Mouse (Mus musculus): ENCODE results near the gene Myo18a. TPM values are rescaled to one million over a fixed set of nuclear protein-coding genes. Genes with fewer than 3 reads are reported as not detected.

Myo18a gene
- total RNA-seq, 2 experiments from 2014 or later, result 273 to 280 TPM

DNA sequence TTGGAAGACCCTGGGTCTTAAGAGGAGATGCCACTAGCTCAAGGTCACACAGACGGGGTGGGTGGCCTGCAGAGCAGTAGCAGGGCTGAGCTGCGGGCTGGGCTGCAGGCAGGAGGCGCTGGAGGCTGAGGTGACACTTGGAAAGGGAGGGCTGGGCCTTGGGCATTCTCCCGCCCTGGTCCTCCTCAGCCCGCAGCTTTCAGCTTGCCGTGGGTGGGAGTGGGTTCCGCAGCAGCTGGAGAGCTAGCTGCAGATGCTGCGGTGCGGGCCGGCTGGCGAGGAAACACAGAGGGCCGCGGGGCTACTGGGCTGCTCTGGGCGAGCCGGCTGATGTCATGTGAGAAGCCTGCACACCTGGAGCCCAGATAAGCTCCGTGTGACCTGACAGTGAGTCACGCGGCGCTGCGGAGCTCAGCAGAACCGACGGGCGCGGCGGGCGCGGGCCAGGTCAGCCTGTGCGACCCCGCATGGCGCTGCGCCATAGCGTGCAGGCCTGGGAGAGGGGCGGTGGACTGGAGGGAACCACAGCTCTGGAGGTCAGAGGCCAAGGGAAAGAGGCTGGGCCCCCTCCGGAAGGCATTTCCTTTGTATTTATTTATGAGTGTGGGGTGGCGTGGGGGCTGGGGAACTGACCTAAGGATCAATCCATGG lies 3.4 kb downstream of the Myo18a start:
- intact Hi-C loops (cut with DNase I), result no loop called here
- no peak for DNase-seq (ENCODE audit: low spot score)

DNA sequence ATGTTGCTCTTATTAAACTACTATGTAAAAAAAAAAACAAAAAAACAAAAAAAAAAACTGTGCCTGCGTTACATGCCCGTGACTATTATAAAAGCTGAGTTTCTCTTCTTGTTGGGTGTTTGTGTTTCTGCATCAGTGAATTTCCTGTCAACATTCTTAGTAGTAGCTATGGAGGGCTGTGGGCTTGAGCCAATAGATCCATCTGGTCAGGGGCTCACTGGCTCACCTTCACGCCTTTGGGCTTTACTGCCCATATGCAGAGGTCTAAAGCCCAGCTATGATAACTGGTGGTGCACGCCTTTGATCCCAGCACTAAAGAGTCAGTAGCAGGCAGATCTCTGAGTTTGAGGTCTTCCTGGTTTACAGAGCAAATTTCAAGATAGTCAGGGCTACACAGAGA lies 6.5 kb downstream of the Myo18a start:
- intact Hi-C loops (cut with DNase I), result no loop called here
- DNase-seq (ENCODE audit: low spot score), result no peak

DNA sequence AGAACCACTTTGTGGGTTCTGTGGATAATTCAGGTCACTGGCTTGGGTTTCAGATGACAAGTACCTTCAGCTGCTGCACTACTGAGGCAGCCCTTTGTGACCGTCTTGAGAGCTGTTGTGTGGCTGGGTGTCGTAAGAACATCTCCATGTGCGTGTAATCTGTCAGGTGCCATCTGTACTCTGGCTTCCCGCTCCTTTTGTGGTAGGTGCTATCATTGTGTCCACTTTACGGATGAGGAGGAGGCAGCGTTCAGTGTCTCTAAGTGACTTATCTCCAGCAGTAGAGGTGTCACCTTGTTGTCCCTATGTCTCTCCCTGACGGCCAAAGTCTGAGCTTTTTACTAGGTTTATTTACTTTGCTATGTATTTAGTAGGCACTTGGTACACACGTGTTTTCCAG lies 7.3 kb downstream of the Myo18a start:
- DNase-seq (ENCODE audit: low spot score), result no peak
- intact Hi-C loops (cut with DNase I), result no loop called here

DNA sequence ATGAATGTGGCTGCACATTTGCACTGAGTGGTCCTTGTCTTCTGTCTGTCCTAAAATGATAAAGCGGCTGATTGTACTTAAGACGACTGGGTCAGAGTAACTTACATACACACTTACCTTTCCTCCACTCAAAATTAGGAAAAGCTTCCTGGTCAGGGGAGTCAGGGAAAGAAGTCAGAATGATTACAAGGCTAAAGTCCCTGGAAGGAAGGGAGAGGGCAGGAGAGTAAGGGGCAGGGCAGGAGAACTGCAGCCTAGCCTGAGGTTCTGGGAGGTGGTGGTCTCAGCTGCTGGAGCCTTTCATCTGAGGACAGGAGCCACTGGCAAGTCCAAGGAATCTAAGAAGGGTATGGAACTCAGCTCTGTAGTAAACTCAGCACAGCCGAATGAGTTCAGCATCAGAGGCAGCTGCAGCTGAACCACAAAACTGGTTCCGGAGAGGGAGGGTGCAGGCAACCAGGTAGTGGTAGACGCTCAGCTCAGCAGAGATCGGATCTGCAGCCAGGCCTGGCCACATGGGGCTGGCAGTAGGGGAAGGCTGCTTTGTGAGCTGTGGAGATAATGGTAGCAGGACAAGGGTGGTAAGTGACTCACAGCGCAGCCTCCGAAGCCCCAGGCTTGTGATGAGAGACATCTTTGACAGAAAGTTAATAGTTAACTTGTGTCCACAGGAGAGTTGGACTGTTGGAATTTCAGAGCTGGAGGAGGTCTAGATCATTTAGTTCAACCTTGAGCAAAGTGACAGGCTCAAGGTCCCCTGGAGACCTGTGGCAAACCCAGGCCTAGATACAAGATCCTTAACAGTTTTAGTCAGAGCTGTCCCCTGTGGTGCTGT lies 9.1 kb downstream of the Myo18a start:
- DNase-seq (ENCODE audit: low spot score), result no peak
- intact Hi-C loops (cut with DNase I), result no loop called here

DNA sequence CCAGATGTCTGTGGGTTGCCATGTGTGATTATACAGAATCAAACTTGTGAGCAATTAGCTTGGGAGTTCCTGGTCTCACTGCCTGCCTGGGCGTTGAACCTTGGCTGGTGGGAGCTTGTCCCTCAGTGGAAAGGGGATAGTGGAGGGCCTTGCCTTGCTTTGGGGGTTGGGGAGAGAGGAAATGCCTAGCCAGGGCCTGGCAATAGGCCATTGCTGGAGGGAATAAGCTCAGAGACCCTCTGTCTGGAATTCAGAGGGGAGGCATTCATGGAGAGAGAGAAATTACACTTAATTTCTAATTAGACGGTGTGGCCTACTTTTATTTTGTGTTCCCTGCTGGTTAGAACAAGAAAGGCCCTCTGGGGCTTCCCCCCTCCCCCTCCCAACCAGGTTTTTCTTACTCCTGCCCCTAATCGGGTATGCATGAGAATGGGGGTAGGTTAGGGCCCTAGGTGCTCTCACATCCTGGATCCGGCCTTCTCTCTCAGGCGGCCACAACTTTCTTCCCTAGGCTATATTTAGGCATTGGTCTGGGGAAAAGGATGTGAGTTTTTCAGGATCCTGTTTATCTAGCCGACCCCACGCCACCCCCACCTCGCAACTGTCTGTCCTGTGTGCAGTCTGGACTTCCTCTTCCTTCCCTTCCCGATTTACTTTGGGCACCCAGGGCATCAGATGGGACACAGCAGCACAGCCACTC lies 12.8 kb downstream of the Myo18a start:
- intact Hi-C loops (cut with DNase I), result no loop called here
- DNase-seq (ENCODE audit: low spot score), result no peak

DNA sequence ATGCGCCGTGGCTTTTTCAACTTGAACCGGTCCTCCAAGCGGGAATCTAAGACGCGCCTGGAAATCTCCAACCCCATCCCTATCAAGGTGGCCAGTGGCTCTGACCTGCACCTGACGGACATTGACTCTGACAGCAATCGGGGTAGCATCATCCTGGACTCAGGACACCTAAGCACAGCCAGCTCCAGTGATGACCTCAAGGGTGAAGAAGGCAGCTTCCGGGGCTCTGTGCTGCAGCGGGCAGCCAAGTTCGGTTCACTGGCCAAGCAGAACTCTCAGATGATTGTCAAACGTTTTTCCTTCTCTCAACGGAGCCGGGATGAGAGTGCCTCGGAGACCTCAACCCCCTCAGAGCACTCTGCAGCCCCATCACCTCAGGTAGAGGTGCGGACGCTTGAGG lies 14.4 kb downstream of the Myo18a start:
- intact Hi-C loops (cut with DNase I), result no loop called here
- DNase-seq (ENCODE audit: low spot score), result no peak

DNA sequence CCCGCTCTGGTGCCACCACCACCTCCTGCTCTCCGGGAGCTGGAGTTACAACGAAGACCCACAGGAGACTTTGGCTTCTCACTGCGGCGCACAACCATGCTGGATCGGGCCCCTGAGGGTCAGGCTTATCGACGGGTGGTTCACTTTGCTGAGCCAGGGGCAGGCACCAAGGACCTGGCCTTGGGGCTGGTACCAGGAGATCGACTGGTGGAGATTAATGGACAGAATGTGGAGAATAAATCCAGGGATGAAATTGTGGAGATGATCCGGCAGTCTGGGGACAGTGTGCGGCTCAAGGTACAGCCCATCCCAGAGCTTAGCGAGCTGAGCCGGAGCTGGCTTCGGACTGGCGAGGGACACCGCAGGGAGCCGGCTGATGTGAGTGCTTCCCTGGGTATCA lies 14.9 kb downstream of the Myo18a start:
- DNase-seq (ENCODE audit: low spot score), result no peak
- intact Hi-C loops (cut with DNase I), result no loop called here

DNA sequence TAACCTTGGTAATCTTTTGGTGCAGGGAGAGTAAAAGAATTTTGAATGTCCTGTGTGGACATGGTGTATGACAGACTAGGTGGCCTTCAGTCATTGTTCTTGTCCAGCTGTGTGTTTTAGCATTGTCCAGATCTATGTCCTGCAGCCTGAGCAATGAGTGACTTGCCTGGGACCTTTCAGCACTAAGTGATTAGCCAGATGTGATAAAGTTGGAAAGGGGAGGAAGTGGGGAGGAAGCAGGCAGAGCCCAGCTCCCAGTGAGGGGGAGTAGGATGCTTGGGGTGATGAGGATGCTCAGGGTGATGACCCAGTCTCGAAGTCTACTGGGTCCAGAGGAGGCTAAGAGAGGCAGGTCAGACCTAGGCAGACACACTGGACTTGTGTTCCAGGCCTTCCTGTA lies 16.2 kb downstream of the Myo18a start:
- DNase-seq (ENCODE audit: low spot score), result no peak
- intact Hi-C loops (cut with DNase I), result no loop called here

DNA sequence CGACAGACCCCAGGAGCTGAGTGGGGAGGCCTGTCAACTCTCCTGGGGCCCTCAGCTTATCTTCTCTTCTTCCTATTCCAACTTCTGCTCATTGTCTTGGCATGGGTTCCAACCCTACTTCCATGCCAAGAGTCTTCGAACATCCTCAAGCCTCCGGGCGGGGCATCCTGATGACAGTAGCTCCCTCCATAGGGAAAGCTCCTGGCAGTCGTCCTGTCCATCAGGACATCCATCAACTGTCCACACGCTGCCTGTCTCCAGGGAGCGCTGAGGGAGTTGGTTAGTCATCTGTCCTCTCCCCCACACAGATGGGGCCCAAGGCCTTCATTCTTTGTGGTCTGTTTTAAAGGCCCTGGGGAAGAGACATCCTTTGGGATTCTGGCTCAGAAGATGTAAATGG lies 18.0 kb downstream of the Myo18a start:
- DNase-seq (ENCODE audit: low spot score), result no peak
- intact Hi-C loops (cut with DNase I), result no loop called here

DNA sequence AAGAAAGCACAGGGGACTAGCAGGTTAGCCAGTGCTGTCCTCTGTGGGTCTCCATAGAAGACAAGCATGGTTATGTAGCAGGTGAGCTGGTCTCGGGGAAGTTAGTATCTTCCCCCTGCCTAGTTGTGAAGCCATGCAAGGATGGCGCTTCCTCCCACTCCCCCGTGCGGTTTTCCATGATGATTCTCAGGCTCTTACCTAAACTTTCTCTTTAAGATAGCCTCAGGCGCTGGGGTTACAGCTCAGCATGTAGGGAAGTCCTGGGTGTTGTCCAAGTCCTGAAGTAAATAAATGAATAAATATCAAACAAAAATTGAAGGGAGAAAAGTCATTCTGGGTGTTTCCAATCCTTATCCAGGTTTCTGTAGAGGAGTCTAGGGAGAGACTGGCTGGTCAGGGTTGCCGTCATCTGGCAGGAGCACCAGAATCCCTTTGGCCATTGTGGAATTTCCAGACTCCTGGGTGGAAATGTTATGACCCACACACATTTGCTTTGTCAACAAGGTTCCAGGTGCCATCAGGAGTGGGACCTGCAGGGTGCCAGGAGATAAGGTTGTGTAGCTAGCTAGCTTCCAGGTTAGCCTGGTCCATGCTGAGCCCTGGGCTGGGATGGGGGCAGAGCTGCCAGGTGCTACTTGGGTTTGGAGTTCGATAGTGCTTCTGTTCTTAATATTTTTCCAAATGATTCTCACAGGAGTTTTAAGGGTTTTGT lies 19.2 kb downstream of the Myo18a start:
- DNase-seq (ENCODE audit: low spot score), result no peak
- intact Hi-C loops (cut with DNase I), result no loop called here

DNA sequence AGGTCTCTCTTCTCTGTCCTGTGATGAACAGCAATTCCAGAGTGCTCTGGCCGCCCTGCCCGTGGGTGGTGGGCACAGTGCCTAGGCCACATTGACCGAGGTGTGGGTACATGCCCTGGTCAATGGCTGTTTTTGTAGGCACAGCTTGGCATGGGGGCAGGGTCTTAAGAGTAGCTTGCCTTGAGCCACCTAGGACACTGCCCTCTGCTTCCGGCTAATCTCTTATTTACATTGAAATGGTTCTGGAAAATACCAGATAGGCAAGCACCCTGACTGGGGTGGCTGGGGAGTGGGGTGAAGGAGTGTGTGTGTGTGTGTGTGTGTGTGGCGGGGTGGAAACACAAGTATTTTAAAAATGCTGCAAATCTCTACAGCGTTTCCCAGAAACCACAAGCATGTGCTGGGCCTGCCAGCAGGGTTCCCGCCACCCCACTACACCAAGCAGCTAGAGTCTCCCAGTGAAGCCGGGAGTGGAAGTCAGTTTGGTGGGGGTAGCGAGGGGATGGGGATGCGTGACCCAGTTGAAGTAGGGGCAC lies 20.2 kb downstream of the Myo18a start:
- intact Hi-C loops (cut with DNase I), result no loop called here
- DNase-seq (ENCODE audit: low spot score), result no peak

DNA sequence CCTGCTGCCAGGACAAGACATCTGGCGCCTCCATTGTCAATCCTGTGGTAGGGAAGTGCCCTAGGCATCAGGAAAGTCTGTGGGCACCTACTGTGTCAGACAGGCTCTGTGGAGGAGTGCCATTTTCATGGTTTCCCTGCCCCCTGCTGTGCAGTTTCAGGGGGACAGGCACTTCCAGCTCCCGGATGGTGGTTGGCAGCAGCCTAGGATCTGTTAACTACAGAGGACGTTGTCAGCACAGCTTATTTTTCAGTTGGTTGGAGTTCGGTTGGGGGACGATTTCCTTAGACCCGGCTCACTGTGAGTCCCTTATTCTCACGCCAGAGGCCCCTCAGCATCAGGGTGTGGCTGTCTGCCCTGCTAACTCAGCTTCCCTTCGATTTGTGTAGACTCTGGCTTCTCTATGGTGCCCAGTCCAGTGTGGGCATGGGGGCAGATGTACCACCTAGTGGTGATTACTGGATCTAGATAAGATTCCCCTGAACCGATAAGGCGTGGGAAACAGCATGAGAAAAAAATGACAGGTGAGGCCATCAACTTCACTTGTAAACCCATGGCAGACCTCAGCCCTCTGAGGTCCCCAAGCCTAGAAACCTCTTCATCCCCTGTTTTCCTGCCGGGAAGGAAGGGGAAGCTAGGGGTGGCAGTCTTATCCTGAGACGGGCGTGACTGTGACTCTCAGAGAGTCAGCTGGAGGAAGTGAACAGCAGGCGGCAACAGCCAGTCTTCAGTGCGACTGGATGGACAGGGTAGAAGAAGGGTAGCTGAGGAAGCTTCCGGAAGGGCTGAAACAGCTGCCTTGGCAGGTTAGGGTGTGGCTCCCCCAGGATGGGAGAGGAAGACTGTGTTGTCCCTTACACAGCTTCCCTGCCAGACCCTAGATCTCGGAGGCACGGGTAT lies 21.0 kb downstream of the Myo18a start:
- DNase-seq (ENCODE audit: low spot score), result no peak
- intact Hi-C loops (cut with DNase I), result no loop called here

DNA sequence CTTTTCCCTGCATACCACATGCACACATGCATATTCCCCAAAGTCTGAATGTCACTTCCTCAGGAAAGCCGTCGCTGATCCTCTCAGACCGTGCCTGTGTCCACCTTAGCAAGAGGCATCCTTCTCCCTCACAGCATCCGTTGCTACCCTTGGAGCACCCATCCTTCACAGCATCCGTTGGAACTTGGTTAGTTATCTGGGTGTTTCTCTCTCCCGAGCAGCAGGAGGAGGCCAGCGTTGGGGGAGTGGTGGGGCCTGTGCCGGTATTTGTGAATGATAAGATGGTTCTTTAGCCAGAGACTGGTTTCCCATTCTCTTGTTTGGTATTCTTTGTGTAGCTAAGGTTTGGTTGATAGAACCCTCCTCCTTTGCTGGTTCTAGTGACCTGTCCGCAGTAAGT lies 21.8 kb downstream of the Myo18a start:
- intact Hi-C loops (cut with DNase I), result no loop called here
- DNase-seq (ENCODE audit: low spot score), result no peak

DNA sequence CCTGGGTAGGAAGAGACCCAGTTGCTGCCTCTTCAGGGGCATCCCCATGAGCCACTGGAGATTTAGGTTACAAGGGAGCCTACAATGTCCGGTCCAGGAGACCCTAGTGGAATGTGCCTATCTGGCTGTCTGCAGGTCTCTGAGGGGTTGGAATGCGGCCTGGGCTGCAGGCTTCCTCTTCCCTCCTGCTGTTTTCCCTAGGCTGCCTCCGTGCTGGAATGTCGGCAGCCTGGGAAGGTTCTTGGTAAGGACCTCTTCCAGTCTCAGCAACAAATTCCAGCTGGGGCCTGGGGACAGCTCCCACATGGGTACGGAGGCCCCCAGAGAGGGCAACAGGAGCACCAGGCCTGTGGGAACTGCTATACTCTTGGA lies 22.3 kb downstream of the Myo18a start:
- no peak for DNase-seq (ENCODE audit: low spot score)
- intact Hi-C loops (cut with DNase I), result no loop called here

DNA sequence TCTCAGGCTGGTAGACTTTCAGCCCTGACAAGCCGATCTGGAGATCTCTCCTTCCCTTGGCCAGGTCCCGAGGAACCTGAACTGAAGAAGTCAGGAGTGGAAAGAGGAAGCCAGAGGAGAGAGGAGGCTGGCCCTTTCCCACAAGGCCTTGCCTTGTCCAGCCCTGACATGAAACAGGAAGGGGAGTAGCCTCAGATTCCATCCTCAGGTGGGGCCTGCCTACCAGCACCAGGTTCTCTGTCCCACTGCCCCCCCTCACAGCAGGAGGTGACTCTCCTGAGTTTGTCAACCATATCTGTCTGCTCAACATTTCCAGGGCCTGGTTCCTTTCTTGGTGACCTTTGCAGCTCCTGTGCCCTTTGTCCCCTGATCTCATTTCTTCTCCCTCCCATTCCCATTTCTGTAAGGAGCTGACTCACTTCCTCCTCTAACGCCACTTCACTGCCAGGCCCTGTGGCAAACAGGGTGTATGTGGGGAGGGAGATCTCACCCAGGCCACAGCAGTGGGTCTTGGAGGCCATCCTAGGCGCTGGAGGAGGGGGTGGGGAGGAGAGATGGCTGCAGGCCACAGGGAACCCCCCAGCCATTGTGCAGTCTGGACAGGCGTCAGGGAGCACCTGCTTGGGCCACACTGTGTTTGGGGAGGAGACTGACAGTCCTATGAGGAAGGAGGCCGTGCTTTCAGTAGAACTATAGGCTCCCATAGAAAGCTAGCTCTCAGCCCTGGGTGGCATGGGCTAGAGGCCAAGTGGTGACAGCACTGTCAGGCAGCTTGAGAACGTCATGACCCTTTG lies 22.9 kb downstream of the Myo18a start:
- no peak for DNase-seq (ENCODE audit: low spot score)
- intact Hi-C loops (cut with DNase I), result no loop called here

DNA sequence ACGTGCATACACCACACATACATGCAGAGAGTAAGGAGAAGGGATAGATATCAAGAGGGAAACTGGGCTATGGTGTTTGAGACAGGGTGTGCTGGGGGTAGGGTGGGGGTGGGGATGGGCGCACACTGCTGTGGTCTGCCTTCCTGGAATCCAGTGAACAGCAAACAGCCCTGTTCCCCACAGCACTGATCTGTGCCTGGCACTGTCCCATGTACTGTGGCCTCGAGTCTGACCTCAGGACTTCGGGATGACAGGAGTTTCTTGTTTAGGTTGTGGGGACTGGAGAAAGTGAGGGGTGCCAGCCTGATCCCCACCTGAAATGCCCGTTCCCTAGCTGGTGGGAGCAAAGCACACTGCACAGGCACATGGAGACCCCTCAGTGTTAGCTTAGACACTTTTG lies 24.7 kb downstream of the Myo18a start, which contains the start of gene Gm10277:
TSS of gene Gm10277 (minus strand) at position 41 of the 400 bp plus-strand sequence.
- no peak for DNase-seq (ENCODE audit: low spot score)
- intact Hi-C loops (cut with DNase I), result no loop called here

DNA sequence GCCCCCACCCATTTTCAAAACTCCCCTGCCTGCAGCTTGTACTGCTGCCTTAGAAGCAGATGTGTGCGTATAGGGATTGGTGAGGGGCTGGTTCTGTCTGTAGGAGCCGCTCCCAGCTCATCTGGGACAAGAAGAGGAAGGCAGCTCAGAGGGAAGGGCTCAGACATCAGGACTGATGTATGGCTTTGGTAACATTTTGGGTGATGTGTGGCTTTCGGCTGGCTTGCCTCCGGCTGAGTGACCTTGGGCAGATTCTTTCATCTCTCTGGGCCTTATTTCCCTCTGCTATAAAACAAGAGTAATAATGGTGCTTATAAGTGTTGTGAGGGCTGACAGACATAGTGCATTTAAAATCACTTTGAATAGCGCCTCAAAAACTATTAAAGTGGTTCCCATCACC lies 26.5 kb downstream of the Myo18a start:
- no peak for DNase-seq (ENCODE audit: low spot score)
- intact Hi-C loops (cut with DNase I), result no loop called here

DNA sequence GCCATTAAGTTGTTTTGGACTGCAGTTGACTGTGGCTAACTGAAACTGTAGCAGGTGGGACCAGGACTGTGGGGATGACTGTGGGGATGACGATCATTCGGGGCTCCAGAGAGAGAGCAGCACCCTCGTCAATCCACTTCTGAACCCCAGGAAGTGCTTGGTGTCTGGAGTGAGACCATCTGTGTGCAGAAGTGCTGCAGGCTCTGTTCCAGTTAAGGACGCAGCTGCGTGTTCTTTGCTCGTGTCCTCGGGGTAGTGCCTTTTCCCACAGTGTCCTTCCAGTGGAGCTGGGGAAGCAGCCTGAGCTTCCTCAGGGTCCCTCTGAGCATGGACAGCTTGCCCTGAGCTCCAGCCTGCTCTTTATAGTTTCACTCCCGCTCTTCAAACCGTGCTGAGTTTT lies 27.2 kb downstream of the Myo18a start:
- no peak for DNase-seq (ENCODE audit: low spot score)
- intact Hi-C loops (cut with DNase I), result loop anchor here (2.0 kb wide), 1 partner anchor 51 kb away; no protein-coding TSS in a partner anchor
